Mouse (Mus musculus): ENCODE measurements around the gene Unc5a.

DNA sequence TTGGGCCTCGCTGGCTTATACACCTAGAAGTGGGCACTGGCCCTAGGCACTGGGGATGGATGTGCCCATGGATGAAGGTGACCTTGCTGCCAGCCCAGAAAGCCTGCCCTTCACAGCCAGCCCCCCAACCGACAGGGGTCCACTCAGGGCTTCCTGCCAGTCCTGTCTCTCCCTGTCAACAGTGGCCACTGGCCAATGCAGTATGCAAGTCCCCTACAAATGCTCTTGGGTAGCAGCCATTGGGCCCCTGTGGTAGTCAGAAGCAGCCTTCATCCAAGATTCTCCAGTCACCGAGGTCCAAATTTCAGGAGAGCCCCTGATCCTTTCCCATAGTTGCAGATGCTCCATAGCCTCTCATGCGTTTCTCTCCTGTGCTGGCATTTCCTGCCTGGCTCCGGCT lies 19.4 kb downstream of the Unc5a start:
- TF ChIP-seq USF1 (IDR thresholded peaks at IDR 0.05; ENCODE audit: low read depth), result no peak
- no peak for TF ChIP-seq POLR2A (IDR thresholded peaks at IDR 0.05; ENCODE audit: insufficient read length, low read depth)
- no peak for TF ChIP-seq TCF12 (IDR thresholded peaks at IDR 0.05; ENCODE audit: insufficient read depth, poor library complexity, severe bottlenecking)
- no peak for TF ChIP-seq POLR2AphosphoS2 (IDR thresholded peaks at IDR 0.05; ENCODE audit: insufficient read length, low read depth)
- no peak for TF ChIP-seq MYOG (IDR thresholded peaks at IDR 0.05; ENCODE audit: control insufficient read depth in 1 of 3, insufficient read depth in 1 of 3, insufficient read length in 2 of 3, low read depth in 2 of 3)
- TF ChIP-seq TCF3 (IDR thresholded peaks at IDR 0.05; ENCODE audit: insufficient read length, low read depth), result no peak
- TF ChIP-seq CEBPB (IDR thresholded peaks at IDR 0.05; ENCODE audit: insufficient read depth, poor library complexity, severe bottlenecking), result no peak
- no peak for TF ChIP-seq MAX (IDR thresholded peaks at IDR 0.05; ENCODE audit: low read depth)
- no peak for TF ChIP-seq E2F4 (IDR thresholded peaks at IDR 0.05; ENCODE audit: insufficient read depth)

Data from myocyte (in vitro differentiated cells).